Mouse (Mus musculus) lung, adult 2 months (tissue): ENCODE data around the gene Dock9.

ENCODE experiments used
- CTCF ChIP-seq: fragments of 200-500 bp; IDR thresholded peaks from 2 replicates; pipeline ENCODE4 v1.5.1; 2011; ENCODE audit warnings: mild to moderate bottlenecking, low read length, control low read depth; ENCODE audit not compliant: insufficient read depth
- POLR2A ChIP-seq: fragments of 200-500 bp; IDR thresholded peaks from 2 replicates; pipeline ENCODE4 v1.6.1; 2011; ENCODE audit warnings: low read depth, mild to moderate bottlenecking, control low read depth, low read length, borderline replicate concordance; ENCODE audit errors: extremely low read depth

DNA sequence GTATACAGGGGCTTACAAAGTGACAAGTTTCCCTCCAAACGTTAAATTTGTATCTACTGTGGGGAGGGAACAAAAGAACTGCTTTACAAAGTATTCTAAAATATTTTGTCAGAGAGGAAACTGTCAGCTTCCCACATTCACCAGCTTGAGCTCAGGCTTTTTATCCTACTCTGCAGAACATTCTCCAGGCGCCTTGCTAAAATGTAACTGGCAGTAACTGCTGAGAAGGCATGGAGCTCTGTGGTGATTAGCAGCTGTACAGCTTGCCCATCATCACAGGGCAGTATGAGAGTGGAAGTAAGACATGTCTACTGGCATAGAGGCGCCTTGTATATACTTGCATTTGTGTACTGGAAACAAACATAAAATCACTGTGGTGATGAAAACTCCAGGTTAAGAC is 204.7 kb downstream of the Dock9 start:
- TF ChIP-seq POLR2A: no peak
- TF ChIP-seq CTCF: no peak
